Comparison of ENCODE assay signal across 8 mouse cellular contexts in genomic region chr7:99238417-99238816, GRCm38 (mm10). TPM values are rescaled to one million over a fixed set of nuclear protein-coding genes. Genes with fewer than 3 reads are reported as not detected.
DNase-seq lines count a peak whose midpoint lies in the region; ATAC-seq and TF ChIP-seq lines count a peak whose summit lies in the region.

Gene Mogat2 (minus strand): TSS chr7:99238619.

- H3K9me3 ChIP-seq in erythroblast, embryonic 14.5 days (ENCODE audit: control insufficient read depth, low read length): no peaks in the 10 kb centered on the region
- H3K9me3 ChIP-seq in MEL (replicated peaks; ENCODE audit: insufficient read depth, low read length): no peaks in the 10 kb centered on the region
- no peaks in the 10 kb centered on the region for H3K9me3 ChIP-seq in intestine, embryonic 15.5 days
- no peaks in the 10 kb centered on the region for H3K9me3 ChIP-seq in midbrain, embryonic 10.5 days (replicated peaks)

- peak within 1 kb of the TSS; percentile 50 for H3K4me3 ChIP-seq in erythroblast, embryonic 14.5 days (replicated peaks)
- no peak within 1 kb of the TSS for H3K4me3 ChIP-seq in MEL (ENCODE audit: control insufficient read depth in 1 of 2, insufficient read depth in 1 of 2, low read depth in 2 of 2, low read length in 2 of 2)
- peak within 1 kb of the TSS; percentile 38 for H3K4me3 ChIP-seq in intestine, embryonic 15.5 days (replicated peaks)
- H3K4me3 ChIP-seq in midbrain, embryonic 10.5 days: peak within 1 kb of the TSS; percentile 44

- H3K36me3 ChIP-seq in erythroblast, embryonic 14.5 days (ENCODE audit: control insufficient read depth): no peaks in the 10 kb centered on the region
- peaks cover 0 to 4% of the 10 kb centered on the region in 2 experiments; a peak in 1 of 4 replicates for H3K36me3 ChIP-seq in MEL (ENCODE audit: control insufficient read depth in 1 of 2, insufficient read depth in 2 of 2, low read length in 2 of 2)
- H3K36me3 ChIP-seq in intestine, embryonic 15.5 days: no peaks in the 10 kb centered on the region
- no peaks in the 10 kb centered on the region for H3K36me3 ChIP-seq in midbrain, embryonic 10.5 days

- ATAC-seq in erythroblast, adult 5-6 weeks (replicated peaks; ENCODE audit: low FRiP score, poor library complexity, severe bottlenecking): no peak
- ATAC-seq in intestine, embryonic 15.5 days: peak; percentile 96
- no peak for ATAC-seq in monocyte, adult 5-6 weeks (replicated peaks; ENCODE audit: insufficient number of reproducible peaks, low FRiP score, low TSS enrichment, poor library complexity, severe bottlenecking)

- WGBS in intestine, embryonic 15.5 days: 3% methylated on average over 13 of the region's 13 CpGs
- 2% methylated on average over 13 of the region's 13 CpGs for WGBS in midbrain, embryonic 10.5 days

- TF ChIP-seq EP300 in MEL (IDR thresholded peaks at IDR 0.05; ENCODE audit: low read depth in 1 of 2, low read length in 2 of 2): peak in 1 of 2 experiments; percentile 26; a peak in 1 of 4 replicates

- no peak within 1 kb of the TSS; the same call in 1 of the 2 replicates for H3K9ac ChIP-seq in MEL (ENCODE audit: control insufficient read depth, low read depth, low read length, poor library complexity, severe bottlenecking)
- peak within 1 kb of the TSS; percentile 36 for H3K9ac ChIP-seq in intestine, embryonic 15.5 days

- H3K27me3 ChIP-seq in erythroblast, embryonic 14.5 days (ENCODE audit: control insufficient read depth): peaks cover 26% of the 10 kb centered on the region
- no peaks in the 10 kb centered on the region for H3K27me3 ChIP-seq in MEL (ENCODE audit: control insufficient read depth in 1 of 2, insufficient read depth in 2 of 2, low read length in 2 of 2)
- no peaks in the 10 kb centered on the region for H3K27me3 ChIP-seq in intestine, embryonic 15.5 days (replicated peaks)
- peaks cover 24% of the 10 kb centered on the region for H3K27me3 ChIP-seq in midbrain, embryonic 10.5 days (ENCODE audit: low read depth, poor library complexity, severe bottlenecking)

- no peak within 1 kb of the TSS for H3K27ac ChIP-seq in MEL (ENCODE audit: control insufficient read depth, low read depth, low read length)
- H3K27ac ChIP-seq in intestine, embryonic 15.5 days: peak within 1 kb of the TSS; percentile 56
- peak within 1 kb of the TSS; percentile 81 for H3K27ac ChIP-seq in midbrain, embryonic 10.5 days (replicated peaks)

- peak; percentile 42 for DNase-seq in MEL (ENCODE audit: low read depth, low spot score)
- peak; percentile 44 for DNase-seq in midbrain, embryonic 10.5 days (ENCODE audit: low spot score)
- DNase-seq in cerebellum, adult 11-12 months: no peak
- DNase-seq in spleen, postnatal 10 days (ENCODE audit: low spot score in 2 of 2): no peak

- H3K4me1 ChIP-seq in erythroblast, embryonic 14.5 days (ENCODE audit: control insufficient read depth): peaks cover 14% of the 10 kb centered on the region
- H3K4me1 ChIP-seq in MEL (ENCODE audit: control insufficient read depth in 1 of 2, insufficient read depth in 2 of 2, low read length in 2 of 2): peaks cover 0 to 13% of the 10 kb centered on the region in 2 experiments; a peak in 2 of 4 replicates
- H3K4me1 ChIP-seq in intestine, embryonic 15.5 days (replicated peaks): 0 out of 2 replicates have a peak, but pooled peaks cover 14% of the 10 kb centered on the region
- peaks cover 42% of the 10 kb centered on the region for H3K4me1 ChIP-seq in midbrain, embryonic 10.5 days

- no peak for TF ChIP-seq POLR2A in MEL (IDR thresholded peaks at IDR 0.05; ENCODE audit: control insufficient read depth in 1 of 2, insufficient read depth in 1 of 2, low read depth in 1 of 2, low read length in 2 of 2, poor library complexity in 1 of 2)

- H3K4me2 ChIP-seq in intestine, embryonic 15.5 days (replicated peaks): peak within 1 kb of the TSS; percentile 57

- no peak for TF ChIP-seq RAD21 in MEL (IDR thresholded peaks at IDR 0.05; ENCODE audit: low read depth, low read length)

- no peak for TF ChIP-seq CTCF in MEL (IDR thresholded peaks at IDR 0.05 in 2 of 3, conservative IDR thresholded peaks at IDR 0.05 in 1 of 3; ENCODE audit: control insufficient read depth in 1 of 3, insufficient read depth in 1 of 3, low read depth in 2 of 3, low read length in 3 of 3, poor library complexity in 1 of 3, severe bottlenecking in 1 of 3)

- no peaks in the 10 kb centered on the region for H3K79me2 ChIP-seq in MEL (ENCODE audit: control insufficient read depth, insufficient read depth, low read length, poor library complexity)

TF ChIP-seq in MEL, 35 proteins besides CTCF, POLR2A, EP300 and RAD21:
- TF ChIP-seq ZKSCAN1 (IDR thresholded peaks at IDR 0.05; ENCODE audit: low read depth, low read length): no peak
- TF ChIP-seq TAL1 (IDR thresholded peaks at IDR 0.05; ENCODE audit: low read length): no peak
- 0 out of 2 replicates have a peak, but pooled peaks have one; percentile 34 for TF ChIP-seq RCOR1 (IDR thresholded peaks at IDR 0.05; ENCODE audit: low read depth, low read length)
- TF ChIP-seq GATA1 (IDR thresholded peaks at IDR 0.05; ENCODE audit: low read depth, low read length): peak; percentile 50; the same call in 1 of the 2 replicates
- TF ChIP-seq KAT2A (conservative IDR thresholded peaks at IDR 0.05; ENCODE audit: low read depth, low read length): no peak
- peak; percentile 27; the same call in 1 of the 2 replicates for TF ChIP-seq ELF1 (IDR thresholded peaks at IDR 0.05; ENCODE audit: low read depth, low read length)
- no peak for TF ChIP-seq MYC (IDR thresholded peaks at IDR 0.05; ENCODE audit: low read depth, low read length)
- TF ChIP-seq HCFC1 (IDR thresholded peaks at IDR 0.05; ENCODE audit: low read depth, low read length): no peak
- TF ChIP-seq SIN3A (IDR thresholded peaks at IDR 0.05; ENCODE audit: low read length): no peak
- TF ChIP-seq SMC3 (IDR thresholded peaks at IDR 0.05; ENCODE audit: low read depth, low read length): no peak
- no peak for TF ChIP-seq POLR2AphosphoS2 (IDR thresholded peaks at IDR 0.05; ENCODE audit: low read length)
- TF ChIP-seq MAX (IDR thresholded peaks at IDR 0.05; ENCODE audit: low read length): no peak
- TF ChIP-seq TCF12 (IDR thresholded peaks at IDR 0.05; ENCODE audit: low read depth, low read length): no peak
- TF ChIP-seq MYB (IDR thresholded peaks at IDR 0.05; ENCODE audit: low read depth, low read length): no peak
- no peak for TF ChIP-seq POLR2AphosphoS5 (IDR thresholded peaks at IDR 0.05; ENCODE audit: borderline replicate concordance, low read depth, low read length)
- TF ChIP-seq E2F4 (IDR thresholded peaks at IDR 0.05; ENCODE audit: borderline replicate concordance, low read depth, low read length): no peak
- no peak for TF ChIP-seq USF2 (IDR thresholded peaks at IDR 0.05; ENCODE audit: borderline replicate concordance in 1 of 2, insufficient read depth in 1 of 2, low read depth in 1 of 2, low read length in 2 of 2)
- no peak for TF ChIP-seq ETS1 (IDR thresholded peaks at IDR 0.05; ENCODE audit: low read depth, low read length)
TF ChIP-seq in MEL: peak in this region for 3.

RNA-seq across cellular contexts. Expression of gene Mogat2, which starts in this region (rescaled TPM):
- not detected in 2 replicates for polyA plus RNA-seq in erythroblast, embryonic 14.5 days (2012)
- 1.7 and 8.2 TPM in 2 replicates for total RNA-seq in erythroblast, adult 5-6 weeks (2015; ENCODE audit: low replicate concordance)
- total RNA-seq in erythroblast, adult 5-6 weeks (2017; ENCODE audit: low replicate concordance): 3.0 and 3.6 TPM in 2 replicates
- total RNA-seq in MEL (2012; rRNA removed): not detected in 2 replicates
- under 1 TPM in 1 of 2 experiments, not detected in 1; 0.13 TPM for polyA plus RNA-seq in MEL (2012; ENCODE audit: insufficient read depth in 1 of 2, insufficient read length in 2 of 2, low read depth in 1 of 2, low replicate concordance in 2 of 2, missing spikeins in 1 of 2)
- 120 and 142 TPM in 2 replicates for polyA plus RNA-seq in intestine, embryonic 15.5 days (2015; fragmentation: Nextera tagmentation; extraction: Ambion mirVana)
- 18.5 and 30.3 TPM in 2 replicates for polyA plus RNA-seq in midbrain, embryonic 10.5 days (2016; fragmentation: Nextera tagmentation; extraction: Ambion mirVana)
- total RNA-seq in monocyte, adult 5-6 weeks (2017): not detected in 3 replicates

Comparison
In these comparisons a context has a peak if more than half of its experiments do, and no peak if none do; other contexts are left out.
1. RNA of gene Mogat2 (polyA plus RNA-seq): 120 to 142 TPM in intestine, embryonic 15.5 days and 18.5 to 30.3 TPM in midbrain, embryonic 10.5 days; 0.13 TPM in MEL and not detected in erythroblast, embryonic 14.5 days; every median in the first group is over 10 times any median in the second.
2. Peak in DNase-seq in MEL; RNA of the gene not detected or under 1 TPM.
3. H3K4me3 ChIP-seq: peak in erythroblast, embryonic 14.5 days (single experiment), intestine, embryonic 15.5 days (single experiment) and midbrain, embryonic 10.5 days (single experiment); none in MEL (0 of 2).